Mouse (Mus musculus): ENCODE results near the gene Cdh13. TPM values are rescaled to one million over a fixed set of nuclear protein-coding genes. Genes with fewer than 3 reads are reported as not detected.
A peak's percentile ranks its signal among the peaks of the same experiment; 100 is the strongest.

Gene Cdh13
- polyA plus RNA-seq, 1 experiment from 2014 or later: 4.2 TPM

- H3K36me3 ChIP-seq: no peaks in the 10 kb centered on the region
- peak; percentile 57 for ATAC-seq (replicated peaks; ENCODE audit: low FRiP score)
- 1% methylated on average over 46 of the region's 46 CpGs for WGBS
Measured at GRCm38 (mm10) chr8:118284112-118285029, 838 bp downstream of the Cdh13 start.

GRCm38 (mm10) chr8:118285596-118286281 lies 2.2 kb downstream of the Cdh13 start:
- H3K4me3 ChIP-seq (replicated peaks): no peak overlapping the region
- H3K4me1 ChIP-seq: peaks cover 32% of the 10 kb centered on the region
- WGBS: 36% methylated on average over 10 of the region's 10 CpGs
- H3K9me3 ChIP-seq (replicated peaks): no peaks in the 10 kb centered on the region
- no peak overlapping the region for H3K9ac ChIP-seq
- no peak overlapping the region for H3K27ac ChIP-seq
- ATAC-seq (replicated peaks; ENCODE audit: low FRiP score): no peak
- no peak overlapping the region for H3K4me2 ChIP-seq
- no peaks in the 10 kb centered on the region for H3K36me3 ChIP-seq
- H3K27me3 ChIP-seq: peaks cover 67% of the 10 kb centered on the region

More at GRCm38 (mm10) chr8:118284112-118285029, 838 bp downstream of the Cdh13 start:
- Histone ChIP-seq H3K4me2 (peak overlapping the region; percentile 91), H3K9ac (peak overlapping the region; percentile 49), H3K4me1 (peaks cover 32% of the 10 kb centered on the region), H3K27ac (no peak overlapping the region), H3K9me3 (replicated peaks) (no peaks in the 10 kb centered on the region), H3K4me3 (replicated peaks) (peak overlapping the region; percentile 47), H3K27me3 (peaks cover 67% of the 10 kb centered on the region)

- WGBS: 35% methylated on average over 10 of the region's 10 CpGs
- H3K9ac ChIP-seq: no peak overlapping the region
- H3K36me3 ChIP-seq: no peaks in the 10 kb centered on the region
- peaks cover 32% of the 10 kb centered on the region for H3K4me1 ChIP-seq
- peaks cover 62% of the 10 kb centered on the region for H3K27me3 ChIP-seq
- no peak overlapping the region for H3K4me3 ChIP-seq (replicated peaks)
- H3K4me2 ChIP-seq: no peak overlapping the region
- H3K27ac ChIP-seq: no peak overlapping the region
- no peak for ATAC-seq (replicated peaks; ENCODE audit: low FRiP score)
- no peaks in the 10 kb centered on the region for H3K9me3 ChIP-seq (replicated peaks)
Measured at GRCm38 (mm10) chr8:118286282-118287180, 3.0 kb downstream of the Cdh13 start.

GRCm38 (mm10) chr8:118287496-118287895 lies 4.0 kb downstream of the Cdh13 start:
- no peak for ATAC-seq (replicated peaks; ENCODE audit: low FRiP score)
- 45% methylated on average over 9 of the region's 9 CpGs for WGBS
- H3K4me3 ChIP-seq (replicated peaks): no peak overlapping the region
- H3K9me3 ChIP-seq (replicated peaks): no peaks in the 10 kb centered on the region
- H3K9ac ChIP-seq: no peak overlapping the region
- peaks cover 54% of the 10 kb centered on the region for H3K27me3 ChIP-seq
- H3K4me1 ChIP-seq: peaks cover 32% of the 10 kb centered on the region
- no peaks in the 10 kb centered on the region for H3K36me3 ChIP-seq
- H3K27ac ChIP-seq: no peak overlapping the region
- H3K4me2 ChIP-seq: no peak overlapping the region

GRCm38 (mm10) chr8:118288259-118288952 lies 4.9 kb downstream of the Cdh13 start:
- ATAC-seq (replicated peaks; ENCODE audit: low FRiP score): no peak
- H3K9me3 ChIP-seq (replicated peaks): no peaks in the 10 kb centered on the region
- no peak overlapping the region for H3K9ac ChIP-seq
- peaks cover 27% of the 10 kb centered on the region for H3K4me1 ChIP-seq
- H3K4me3 ChIP-seq (replicated peaks): no peak overlapping the region
- H3K36me3 ChIP-seq: no peaks in the 10 kb centered on the region
- 67% methylated on average over 8 of the region's 8 CpGs for WGBS
- no peak overlapping the region for H3K27ac ChIP-seq
- peaks cover 46% of the 10 kb centered on the region for H3K27me3 ChIP-seq
- no peak overlapping the region for H3K4me2 ChIP-seq

GRCm38 (mm10) chr8:118289091-118289490 lies 5.6 kb downstream of the Cdh13 start:
- H3K27ac ChIP-seq: no peak overlapping the region
- no peak overlapping the region for H3K9ac ChIP-seq
- H3K4me1 ChIP-seq: peaks cover 20% of the 10 kb centered on the region
- WGBS: 84% methylated on average over 4 of the region's 4 CpGs
- no peak overlapping the region for H3K4me3 ChIP-seq (replicated peaks)
- no peak overlapping the region for H3K4me2 ChIP-seq
- no peaks in the 10 kb centered on the region for H3K9me3 ChIP-seq (replicated peaks)
- ATAC-seq (replicated peaks; ENCODE audit: low FRiP score): no peak
- H3K27me3 ChIP-seq: peaks cover 40% of the 10 kb centered on the region
- H3K36me3 ChIP-seq: no peaks in the 10 kb centered on the region

GRCm38 (mm10) chr8:118289525-118289924 lies 6.0 kb downstream of the Cdh13 start:
- 85% methylated on average over 7 of the region's 7 CpGs for WGBS
- ATAC-seq (replicated peaks; ENCODE audit: low FRiP score): no peak
- H3K36me3 ChIP-seq: no peaks in the 10 kb centered on the region

GRCm38 (mm10) chr8:118290266-118290665 lies 6.7 kb downstream of the Cdh13 start:
- WGBS: 67% methylated on average over 6 of the region's 6 CpGs
- ATAC-seq (replicated peaks; ENCODE audit: low FRiP score): no peak
- no peak overlapping the region for H3K27ac ChIP-seq
- H3K4me3 ChIP-seq (replicated peaks): no peak overlapping the region
- no peak overlapping the region for H3K9ac ChIP-seq
- H3K36me3 ChIP-seq: no peaks in the 10 kb centered on the region
- H3K4me2 ChIP-seq: no peak overlapping the region
- H3K9me3 ChIP-seq (replicated peaks): no peaks in the 10 kb centered on the region
- H3K27me3 ChIP-seq: peaks cover 28% of the 10 kb centered on the region
- peaks cover 9% of the 10 kb centered on the region for H3K4me1 ChIP-seq

More at GRCm38 (mm10) chr8:118289525-118289924, 6.0 kb downstream of the Cdh13 start:
- Histone ChIP-seq H3K9me3 (replicated peaks) (no peaks in the 10 kb centered on the region), H3K4me3 (replicated peaks) (no peak overlapping the region), H3K27me3 (peaks cover 36% of the 10 kb centered on the region), H3K27ac (no peak overlapping the region), H3K4me1 (peaks cover 16% of the 10 kb centered on the region), H3K4me2 (no peak overlapping the region), H3K9ac (no peak overlapping the region)

GRCm38 (mm10) chr8:118296477-118296876 lies 12.9 kb downstream of the Cdh13 start:
- no peak for ATAC-seq (replicated peaks; ENCODE audit: low FRiP score)
- no peaks in the 10 kb centered on the region for H3K27me3 ChIP-seq
- H3K9ac ChIP-seq: no peak overlapping the region
- H3K4me1 ChIP-seq: no peaks in the 10 kb centered on the region
- H3K27ac ChIP-seq: no peak overlapping the region
- no peak overlapping the region for H3K4me3 ChIP-seq (replicated peaks)
- H3K36me3 ChIP-seq: no peaks in the 10 kb centered on the region
- no peaks in the 10 kb centered on the region for H3K9me3 ChIP-seq (replicated peaks)
- WGBS: 96% methylated on average over 5 of the region's 5 CpGs
- no peak overlapping the region for H3K4me2 ChIP-seq

GRCm38 (mm10) chr8:118306957-118307356 lies 23.4 kb downstream of the Cdh13 start:
- H3K4me3 ChIP-seq (replicated peaks): no peak overlapping the region
- no peak overlapping the region for H3K4me2 ChIP-seq
- no peaks in the 10 kb centered on the region for H3K36me3 ChIP-seq
- H3K9me3 ChIP-seq (replicated peaks): no peaks in the 10 kb centered on the region
- 45% methylated on average over 10 of the region's 10 CpGs for WGBS
- no peak for ATAC-seq (replicated peaks; ENCODE audit: low FRiP score)
- no peak overlapping the region for H3K9ac ChIP-seq
- H3K27ac ChIP-seq: no peak overlapping the region
- no peaks in the 10 kb centered on the region for H3K27me3 ChIP-seq
- H3K4me1 ChIP-seq: peaks cover 9% of the 10 kb centered on the region

GRCm38 (mm10) chr8:118309106-118309505 lies 25.6 kb downstream of the Cdh13 start:
- no peak for ATAC-seq (replicated peaks; ENCODE audit: low FRiP score)
- no peaks in the 10 kb centered on the region for H3K9me3 ChIP-seq (replicated peaks)
- WGBS: 62% methylated on average over 3 of the region's 3 CpGs
- no peak overlapping the region for H3K9ac ChIP-seq
- H3K4me3 ChIP-seq (replicated peaks): no peak overlapping the region
- H3K4me2 ChIP-seq: no peak overlapping the region
- H3K27ac ChIP-seq: no peak overlapping the region
- H3K36me3 ChIP-seq: no peaks in the 10 kb centered on the region
- H3K4me1 ChIP-seq: peaks cover 9% of the 10 kb centered on the region
- 0 out of 2 replicates have a peak, but pooled peaks cover 4% of the 10 kb centered on the region for H3K27me3 ChIP-seq
